Mouse (Mus musculus) lung, postnatal 14 days (tissue): ENCODE measurements around the gene Inafm2.
A peak's percentile ranks its signal among the peaks of the same experiment; 100 is the strongest.

Experiments used
- DNase-seq: peaks from one replicate; pipeline ENCODE4 v3.0.0; 2021

Gene Inafm2

DNA sequence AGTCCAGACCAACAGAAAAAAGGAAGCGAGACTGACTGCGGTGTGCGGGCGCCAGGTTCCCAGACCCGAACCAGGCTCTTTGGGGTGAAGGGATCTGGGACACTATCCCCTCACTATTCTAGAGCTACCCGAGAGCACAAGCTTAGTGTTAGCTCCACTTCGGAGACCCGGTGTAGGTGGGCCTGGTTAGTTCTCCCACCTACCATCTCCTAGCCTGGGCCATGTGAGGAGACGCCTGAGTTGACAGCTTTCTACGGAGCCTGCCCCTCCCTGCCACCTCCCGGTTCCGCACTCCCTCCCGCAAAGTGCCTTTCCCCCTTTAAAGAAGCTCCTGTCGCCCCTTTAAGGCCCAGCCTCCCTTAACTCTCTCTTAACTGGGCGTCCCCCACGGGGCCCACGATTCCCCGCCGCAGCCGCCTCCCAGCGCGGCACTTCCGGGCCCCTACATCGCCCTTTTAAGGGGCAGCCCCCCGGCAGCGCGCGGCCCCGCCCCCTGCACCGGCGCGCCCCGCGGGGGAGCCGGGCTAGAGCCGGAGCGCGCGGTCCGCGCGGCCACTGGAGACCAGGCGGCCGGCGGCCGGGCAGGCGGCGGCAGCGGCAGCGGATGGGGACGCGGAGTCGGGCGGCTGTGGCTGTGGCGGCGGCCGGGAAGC is at the start of gene Inafm2:
TSS of gene Inafm2 (plus strand) at position 527 of the 653 bp plus-strand sequence.
- peak; percentile 89 for DNase-seq

GRCm38 (mm10) chr2:118696451-118697308 is 48.9 kb upstream of the Inafm2 start:
- no peak for DNase-seq

- no peak for DNase-seq
These were observed 48.2 kb upstream of the Inafm2 start for GRCm38 (mm10) chr2:118697311-118697877.

DNA sequence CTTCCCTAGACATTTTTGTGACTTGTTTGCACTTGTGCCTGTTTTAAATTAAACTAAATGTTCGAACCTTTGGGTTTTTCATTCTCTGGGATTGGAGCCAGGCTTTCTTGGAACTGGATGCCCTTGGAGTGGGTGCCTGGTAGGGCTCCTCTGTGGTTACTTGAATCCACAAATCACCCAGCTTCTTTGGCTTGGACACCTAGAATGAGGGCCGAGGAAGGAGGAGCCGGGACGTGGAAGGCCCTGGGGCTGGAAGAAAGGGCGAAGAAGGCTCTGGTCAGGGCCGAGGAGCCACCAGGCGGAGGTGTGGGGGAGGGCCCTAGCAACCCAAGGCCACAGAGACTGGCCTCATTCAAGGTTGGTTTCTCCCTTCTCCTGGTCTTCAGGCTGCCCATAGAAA is 47.6 kb upstream of the Inafm2 start:
- no peak for DNase-seq

DNA sequence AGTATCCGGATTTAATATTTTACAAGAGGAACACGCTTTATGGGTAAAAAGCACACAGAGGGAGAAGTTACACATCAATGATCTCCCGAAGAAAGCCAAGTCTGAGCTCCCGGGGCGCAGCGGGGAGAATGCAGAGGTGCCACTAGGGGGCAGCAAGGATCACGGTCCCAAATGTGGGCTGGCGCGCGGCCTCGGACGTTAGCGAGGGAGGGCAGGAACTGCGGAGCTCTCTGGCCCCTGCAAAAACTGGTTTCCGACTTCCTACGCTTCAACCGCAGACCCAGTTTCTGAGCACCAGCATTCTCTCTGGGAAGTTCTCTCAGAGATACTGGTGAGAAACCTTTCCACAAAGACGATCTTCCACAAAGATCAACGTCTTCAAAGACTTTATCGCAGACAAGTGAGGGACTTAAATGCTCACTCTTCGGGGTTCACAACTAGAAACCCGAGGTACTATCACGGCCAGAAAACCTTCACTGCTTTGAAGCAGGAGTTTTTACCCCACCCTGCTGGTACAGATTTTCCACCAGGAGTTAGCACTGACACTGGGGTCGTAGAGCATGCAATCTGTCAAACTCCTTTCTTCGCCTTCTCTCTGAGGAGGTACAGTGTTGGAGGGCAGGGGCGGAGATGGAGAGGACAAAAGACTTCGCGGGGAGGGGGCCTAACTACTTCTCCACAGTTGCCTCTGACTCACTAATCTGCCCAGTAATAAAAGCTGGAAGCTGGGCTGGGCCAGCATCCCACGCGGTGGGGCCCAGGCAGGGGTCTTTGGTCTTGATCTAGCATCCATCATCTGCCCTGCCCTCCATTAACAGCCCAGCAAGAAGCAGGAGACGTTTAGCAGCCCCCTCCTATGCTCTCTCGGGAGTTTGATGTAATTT is 45.1 kb upstream of the Inafm2 start:
- peak; percentile 93 for DNase-seq

DNA sequence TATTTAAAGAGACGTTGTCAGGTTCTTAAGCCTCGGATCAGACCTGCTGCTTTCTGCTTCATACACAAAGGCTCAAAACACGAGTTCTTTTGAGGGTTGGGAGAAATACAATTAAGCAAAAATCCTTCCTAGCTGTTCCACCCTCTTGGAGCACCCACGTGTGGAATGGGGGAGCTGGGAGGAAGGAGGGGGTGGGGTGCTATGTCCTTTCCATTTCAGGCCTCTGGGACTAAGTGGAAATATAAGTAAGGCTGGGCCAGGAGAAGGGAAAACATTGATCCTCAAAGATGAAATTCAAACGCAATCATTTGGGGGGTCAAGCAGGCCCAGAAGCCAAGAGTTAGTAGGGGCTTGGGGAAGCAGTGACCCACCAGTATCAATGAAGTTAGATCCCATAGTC is 44.4 kb upstream of the Inafm2 start:
- no peak for DNase-seq

DNA sequence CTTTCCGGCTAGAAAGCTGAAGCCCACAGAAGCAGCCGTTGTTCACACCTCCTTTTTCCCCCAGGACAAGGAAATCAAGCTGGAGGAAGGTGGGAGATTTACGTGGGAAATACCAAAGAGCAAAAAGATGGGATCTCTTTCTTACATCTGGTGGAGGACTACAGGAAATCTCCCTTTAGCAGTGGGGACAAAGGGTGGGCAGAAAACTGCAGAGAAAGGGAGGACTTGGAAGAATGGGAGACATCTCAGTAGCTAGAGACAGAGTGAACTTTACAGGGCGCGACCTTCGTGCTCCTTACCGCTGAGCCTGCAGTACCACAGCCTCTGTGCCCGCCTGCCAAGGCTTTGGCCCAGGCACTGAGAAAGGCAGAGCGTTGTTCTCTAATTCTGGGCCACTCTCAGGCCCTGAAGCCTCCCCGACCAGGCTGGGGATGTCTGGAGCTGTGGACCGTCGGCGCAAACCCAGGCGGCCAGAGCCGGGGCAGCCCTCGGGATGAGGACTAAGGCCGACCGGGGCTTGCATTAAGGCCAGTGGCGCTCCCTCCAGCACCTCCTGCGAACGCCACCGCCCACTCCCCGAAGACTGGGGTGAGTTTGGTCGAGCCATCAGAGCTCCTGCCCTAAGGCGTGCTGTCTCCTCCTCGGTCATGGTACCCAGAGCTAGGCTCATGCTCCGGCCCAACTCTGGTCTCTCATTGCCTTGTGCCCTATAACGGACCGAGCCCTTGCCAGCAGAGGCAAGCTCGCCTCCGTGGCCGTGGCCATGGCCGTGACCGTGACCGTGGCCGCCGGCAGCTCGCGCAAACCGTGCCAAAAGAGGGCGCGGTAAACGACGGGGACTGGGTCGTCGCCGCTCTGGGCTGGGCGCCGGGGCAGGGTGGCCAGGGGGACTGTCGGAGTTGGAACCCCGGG is 43.3 kb upstream of the Inafm2 start:
- DNase-seq, result no peak

GRCm38 (mm10) chr2:118702883-118703761 is 42.4 kb upstream of the Inafm2 start:
- DNase-seq, result peak; percentile 57

DNA sequence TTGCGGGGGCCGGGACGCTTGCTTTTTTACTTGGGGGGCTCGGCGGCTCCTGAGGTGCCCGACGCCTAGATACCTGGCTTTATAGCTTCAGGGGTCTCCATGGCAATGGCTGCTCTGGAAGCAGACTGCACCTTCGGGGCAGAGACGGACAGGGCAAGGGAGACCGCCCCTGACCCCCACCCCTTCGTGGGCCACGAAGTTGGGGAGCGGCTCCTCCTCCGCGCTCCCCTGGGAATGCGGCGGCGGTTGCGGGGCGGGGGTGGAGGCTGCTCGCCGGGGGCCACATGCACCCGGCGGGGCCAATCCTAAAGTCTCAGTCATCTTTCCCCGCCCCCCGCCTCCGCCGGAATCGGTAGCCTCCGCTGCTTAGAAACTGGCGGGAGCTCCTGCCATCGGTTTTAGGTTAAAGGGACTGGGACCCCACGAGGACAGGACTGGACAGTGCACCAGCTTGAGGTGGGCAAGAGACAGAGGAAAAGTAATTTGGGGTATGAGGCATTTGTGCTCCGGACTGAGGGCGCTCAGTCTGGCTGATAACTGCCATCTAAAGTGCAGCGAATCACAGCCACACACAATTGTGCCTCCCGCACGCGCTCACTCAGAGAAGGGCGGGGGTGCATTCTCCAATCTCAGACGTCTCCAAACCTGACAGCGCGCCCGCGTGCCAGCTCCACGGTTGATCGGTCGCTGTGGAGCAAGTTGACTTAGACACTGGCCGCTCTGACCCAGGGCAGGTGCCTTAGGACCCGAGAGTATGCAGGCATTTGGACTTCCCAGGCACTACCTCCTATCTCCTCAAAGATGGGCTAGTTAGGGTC is 41.4 kb upstream of the Inafm2 start, which contains the start of gene Ankrd63:
TSS of gene Ankrd63 (minus strand) at position 51 of the 818 bp plus-strand sequence.
- no peak for DNase-seq

DNA sequence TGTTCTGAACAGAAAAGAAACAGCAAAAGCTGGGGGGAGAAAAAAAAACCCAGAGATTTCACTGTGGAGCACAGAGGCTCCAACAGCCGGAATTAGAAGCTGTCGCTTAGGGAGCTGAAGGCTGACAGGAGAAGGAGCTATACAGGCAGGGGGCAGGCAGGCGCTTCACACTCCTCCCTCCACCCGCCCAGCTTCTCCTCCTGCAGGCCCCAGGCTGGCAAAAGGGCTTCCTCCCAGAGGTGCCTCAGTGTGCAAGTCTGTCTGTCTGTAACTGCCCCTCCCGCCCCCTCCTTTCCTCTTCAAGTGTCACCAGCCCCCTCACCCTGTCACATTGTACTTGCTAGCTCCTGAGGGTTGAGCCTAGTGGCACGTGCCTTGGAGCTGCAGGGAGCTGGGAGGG is 39.1 kb upstream of the Inafm2 start:
- DNase-seq, result no peak

- no peak for DNase-seq
These were observed 37.1 kb upstream of the Inafm2 start for GRCm38 (mm10) chr2:118708472-118708871.

DNA sequence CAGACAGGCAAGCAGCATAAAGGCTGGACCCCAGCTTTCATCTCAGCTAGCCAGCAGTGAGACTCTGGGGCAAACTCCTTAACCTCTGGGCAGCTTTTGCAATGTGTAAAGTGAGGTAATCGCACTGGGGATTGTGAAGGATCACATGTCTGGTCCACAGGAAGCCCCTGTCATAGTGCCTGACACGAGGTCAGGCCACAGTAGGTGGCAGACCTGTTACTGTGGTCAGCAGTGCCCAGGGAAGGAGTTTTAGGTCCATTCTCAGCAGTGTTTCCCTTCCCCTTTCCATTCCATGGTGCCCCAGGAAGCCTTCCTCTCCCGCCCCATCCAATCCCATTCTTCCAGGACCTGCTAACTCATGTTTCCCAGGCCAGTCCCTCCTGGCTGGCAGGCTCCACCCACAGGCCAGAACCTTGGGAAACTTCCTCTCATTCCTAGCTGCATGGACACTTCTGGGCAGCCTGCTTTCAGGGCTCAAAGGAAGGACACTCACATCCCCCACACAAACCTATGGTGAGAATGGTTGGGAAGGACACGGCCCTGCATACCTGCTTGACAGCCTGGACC is 35.8 kb upstream of the Inafm2 start:
- DNase-seq, result no peak

DNA sequence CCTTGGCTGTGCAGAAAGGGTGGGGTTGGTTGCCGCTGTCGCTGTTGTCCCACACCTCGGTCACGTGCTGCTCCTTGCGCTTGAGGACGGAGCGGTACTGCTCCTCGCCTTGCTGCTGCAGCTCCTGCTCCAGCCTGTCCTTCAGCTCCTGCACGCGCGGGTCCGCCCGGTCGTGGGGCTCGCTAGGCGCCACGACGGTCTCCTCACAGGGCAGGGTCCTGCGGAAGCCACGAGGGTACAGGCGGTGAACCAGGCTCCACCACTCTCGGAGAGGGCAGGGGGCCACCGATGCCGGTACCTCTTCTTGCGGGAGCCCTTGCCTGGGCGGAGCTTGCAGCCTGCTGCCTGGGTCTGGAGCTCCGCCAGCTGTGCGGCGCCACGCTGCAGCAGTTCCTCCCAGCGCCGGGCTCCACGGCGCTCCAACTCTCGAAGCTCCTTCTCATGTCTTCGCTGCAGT is 34.5 kb upstream of the Inafm2 start:
- DNase-seq, result peak; percentile 54

DNA sequence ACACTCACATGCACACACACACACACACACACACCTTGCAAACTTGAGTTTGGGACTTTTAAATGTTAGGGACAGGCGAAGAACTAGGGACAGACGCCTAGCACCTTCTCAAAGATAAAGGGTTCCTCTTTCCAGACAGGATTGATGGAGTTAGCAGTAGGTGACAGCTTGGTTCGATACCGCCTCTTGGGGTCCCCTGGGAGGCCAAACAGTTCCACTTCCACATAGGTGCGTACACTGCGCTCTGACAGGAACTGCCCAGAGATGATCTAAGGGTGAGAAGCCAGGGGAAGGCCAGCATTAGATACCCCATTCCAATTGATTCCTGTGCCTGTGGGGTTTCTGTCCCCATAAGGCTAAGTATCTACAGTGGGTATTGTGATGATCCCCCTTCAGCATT is 31.9 kb upstream of the Inafm2 start:
- DNase-seq, result no peak

DNA sequence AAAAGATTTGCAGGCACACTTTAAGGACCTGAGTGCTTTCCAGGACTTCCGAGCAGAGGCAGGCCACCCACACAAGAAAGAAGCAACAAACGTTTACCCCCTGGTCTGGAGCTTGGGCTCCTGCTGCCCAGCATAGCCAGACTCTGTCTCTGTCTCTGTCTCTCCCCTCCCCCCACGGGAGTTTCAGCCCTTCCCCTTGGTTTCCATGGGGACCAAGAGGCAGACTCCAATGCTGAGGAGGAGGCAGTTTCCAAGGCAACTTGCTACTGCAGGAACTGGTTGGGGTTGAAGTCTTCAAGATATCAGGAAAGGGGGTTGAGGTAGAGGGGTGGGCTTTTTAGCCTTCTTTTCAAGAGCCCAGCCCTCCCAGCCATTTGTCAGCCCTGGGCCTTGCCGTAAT is 31.3 kb upstream of the Inafm2 start:
- DNase-seq, result no peak

GRCm38 (mm10) chr2:118716677-118717076 is 28.9 kb upstream of the Inafm2 start:
- DNase-seq, result no peak

DNA sequence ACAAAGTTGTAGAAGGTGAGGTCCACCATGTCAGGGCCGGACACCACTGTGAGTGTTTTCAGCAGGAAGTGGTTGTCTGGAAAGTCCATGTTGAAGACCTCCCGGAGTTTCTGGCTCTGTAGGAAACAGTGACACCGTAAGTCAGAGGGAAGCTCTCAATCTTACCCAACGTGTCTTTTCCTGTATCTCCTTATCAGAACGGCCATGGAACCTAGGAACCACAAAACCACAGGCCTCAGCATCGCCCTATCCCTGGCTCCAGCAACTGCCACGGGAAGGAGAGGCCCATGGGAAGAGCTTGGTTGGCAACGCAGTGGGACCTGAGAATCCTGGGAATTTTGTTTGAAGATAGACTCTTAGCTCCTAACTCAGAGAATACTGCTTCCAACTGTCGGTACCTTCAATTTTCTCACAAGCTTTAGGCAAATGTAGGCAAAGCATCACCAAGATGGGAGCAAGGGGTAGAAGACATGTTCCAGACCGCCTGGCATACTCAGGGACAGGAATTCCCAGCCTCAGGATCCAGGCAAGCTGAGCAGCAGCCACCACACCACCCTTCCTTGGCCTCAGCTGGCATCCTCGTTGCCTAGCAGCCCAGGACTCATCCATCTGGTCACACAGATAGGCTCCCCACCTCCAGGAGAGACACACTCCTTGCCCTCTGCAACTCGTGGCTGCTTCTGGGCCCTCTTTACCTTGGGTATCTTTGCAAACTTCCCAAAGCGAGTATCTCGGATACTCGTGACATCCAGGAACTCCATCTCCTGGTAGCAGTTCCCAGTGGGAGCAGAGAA is 21.7 kb upstream of the Inafm2 start:
- DNase-seq, result no peak

DNA sequence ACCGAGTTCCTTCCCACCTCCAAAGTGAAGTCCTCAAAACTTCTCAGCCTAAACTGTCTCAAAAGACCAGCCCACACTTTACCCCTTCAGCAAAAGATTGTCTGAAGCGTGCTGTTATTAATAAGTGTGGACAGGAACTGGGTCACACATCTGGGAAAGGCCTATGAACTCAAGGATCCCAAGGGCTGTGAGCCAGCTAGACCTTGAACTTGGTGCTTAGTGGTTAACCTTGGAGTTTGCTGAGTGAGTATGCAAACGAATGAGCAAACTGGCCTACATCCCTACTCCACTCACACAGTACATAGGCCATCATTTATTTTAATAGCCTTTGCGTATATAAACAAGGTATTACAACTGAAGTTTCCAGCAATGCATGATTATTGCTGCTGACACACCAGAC is 20.0 kb upstream of the Inafm2 start:
- no peak for DNase-seq

DNA sequence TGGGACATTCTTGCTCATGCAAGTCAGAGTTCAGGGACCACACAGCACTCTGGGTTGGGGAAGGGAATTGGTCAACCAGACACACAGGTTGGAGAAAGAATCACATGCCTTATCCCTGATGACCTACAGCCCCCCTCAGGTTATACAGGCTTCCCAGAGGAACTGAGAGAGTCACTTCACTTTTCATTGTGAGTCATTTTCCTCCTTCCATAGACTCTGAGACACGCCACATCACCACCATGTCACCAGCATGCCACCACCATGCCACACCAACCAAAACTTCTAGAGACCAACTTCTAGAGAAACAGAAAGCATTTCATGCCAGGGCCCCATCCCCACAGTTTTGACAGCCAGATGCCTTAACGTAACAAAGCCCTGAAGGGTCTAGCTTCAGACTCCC is 18.7 kb upstream of the Inafm2 start:
- DNase-seq, result no peak
